Mouse (Mus musculus): Measurements from ENCODE around the gene Zhx3. TPM values are rescaled to one million over a fixed set of nuclear protein-coding genes. Genes with fewer than 3 reads are reported as not detected.

Zhx3 gene
- polyA plus RNA-seq, 1 experiment: 7.8 TPM

DNA sequence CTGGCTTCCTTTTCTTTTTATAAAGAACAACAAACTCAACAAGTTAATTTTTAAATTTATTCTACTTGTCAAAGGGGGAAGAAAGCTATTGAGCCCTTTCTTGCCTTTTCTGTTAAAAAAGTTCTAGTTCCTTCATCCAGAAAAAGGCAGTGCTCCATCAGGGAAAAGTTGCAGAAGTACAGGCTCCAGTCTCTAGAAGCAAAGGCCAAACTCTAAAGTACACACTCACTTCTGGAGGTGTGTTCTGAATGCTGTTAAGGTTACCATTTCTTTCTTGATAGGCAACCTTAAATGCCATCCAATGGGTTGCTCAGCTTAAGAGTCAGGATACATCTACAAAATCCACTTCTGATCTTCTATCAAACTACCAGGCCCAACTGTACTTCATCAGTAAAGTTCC is 83.1 kb downstream of the Zhx3 start:
- H3K27ac ChIP-seq (ENCODE audit: control insufficient read depth, insufficient read depth, low read length): no peak overlapping the region
- no peaks in the 10 kb centered on the region for H3K27me3 ChIP-seq (ENCODE audit: control insufficient read depth, insufficient read depth, low read length)
- H3K4me3 ChIP-seq (ENCODE audit: control insufficient read depth, insufficient read depth, low read length): no peak overlapping the region
- TF ChIP-seq CTCF (IDR thresholded peaks at IDR 0.05; ENCODE audit: borderline replicate concordance, control insufficient read depth, extremely low read depth, insufficient read depth, low read length, poor library complexity) (no peak), POLR2A (IDR thresholded peaks at IDR 0.05; ENCODE audit: control insufficient read depth, extremely low read depth, insufficient read depth, low read length, poor library complexity) (no peak)
- no peaks in the 10 kb centered on the region for H3K36me3 ChIP-seq (ENCODE audit: control insufficient read depth, insufficient read depth, low read length)
- DNase-seq: no peak
- no peaks in the 10 kb centered on the region for H3K4me1 ChIP-seq (replicated peaks; ENCODE audit: control insufficient read depth, insufficient read depth, low read length)

- H3K36me3 ChIP-seq (ENCODE audit: control insufficient read depth, insufficient read depth, low read length): no peaks in the 10 kb centered on the region
- no peak overlapping the region for H3K27ac ChIP-seq (ENCODE audit: control insufficient read depth, insufficient read depth, low read length)
- TF ChIP-seq POLR2A (IDR thresholded peaks at IDR 0.05; ENCODE audit: control insufficient read depth, extremely low read depth, insufficient read depth, low read length, poor library complexity) (no peak), CTCF (IDR thresholded peaks at IDR 0.05; ENCODE audit: borderline replicate concordance, control insufficient read depth, extremely low read depth, insufficient read depth, low read length, poor library complexity) (no peak)
- no peaks in the 10 kb centered on the region for H3K4me1 ChIP-seq (replicated peaks; ENCODE audit: control insufficient read depth, insufficient read depth, low read length)
- no peaks in the 10 kb centered on the region for H3K27me3 ChIP-seq (ENCODE audit: control insufficient read depth, insufficient read depth, low read length)
- WGBS: 94% methylated on average over 1 of the region's 1 CpGs
- H3K4me3 ChIP-seq (ENCODE audit: control insufficient read depth, insufficient read depth, low read length): no peak overlapping the region
- no peak for DNase-seq
These were observed 83.8 kb downstream of the Zhx3 start for GRCm38 (mm10) chr2:160789046-160789445.

- no peaks in the 10 kb centered on the region for H3K36me3 ChIP-seq (ENCODE audit: control insufficient read depth, insufficient read depth, low read length)
- WGBS: 16% methylated on average over 1 of the region's 1 CpGs
- no peak for DNase-seq
- no peak overlapping the region for H3K27ac ChIP-seq (ENCODE audit: control insufficient read depth, insufficient read depth, low read length)
- H3K4me3 ChIP-seq (ENCODE audit: control insufficient read depth, insufficient read depth, low read length): no peak overlapping the region
- TF ChIP-seq POLR2A (IDR thresholded peaks at IDR 0.05; ENCODE audit: control insufficient read depth, extremely low read depth, insufficient read depth, low read length, poor library complexity) (no peak), CTCF (IDR thresholded peaks at IDR 0.05; ENCODE audit: borderline replicate concordance, control insufficient read depth, extremely low read depth, insufficient read depth, low read length, poor library complexity) (no peak)
- H3K4me1 ChIP-seq (replicated peaks; ENCODE audit: control insufficient read depth, insufficient read depth, low read length): no peaks in the 10 kb centered on the region
- H3K27me3 ChIP-seq (ENCODE audit: control insufficient read depth, insufficient read depth, low read length): no peaks in the 10 kb centered on the region
These were observed 86.5 kb downstream of the Zhx3 start for GRCm38 (mm10) chr2:160786333-160786732.

DNA sequence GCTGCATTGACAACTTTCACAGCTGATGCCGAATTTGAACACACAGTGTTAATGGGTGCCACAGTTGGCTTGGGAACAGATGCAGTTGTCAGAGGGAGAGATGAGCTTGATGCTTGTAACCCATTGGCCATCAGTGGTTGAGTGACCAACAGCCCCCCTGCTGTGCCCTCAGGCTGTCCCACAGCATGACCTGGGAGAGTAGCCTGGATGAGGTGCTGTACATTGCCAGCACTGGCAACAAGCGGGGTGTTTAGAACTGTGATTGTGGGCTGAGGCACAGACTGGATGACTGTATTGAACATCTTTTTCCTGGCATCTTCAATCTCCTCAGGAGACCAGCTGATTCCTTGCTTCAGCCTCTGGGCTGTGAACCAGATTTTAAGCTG is 92.0 kb downstream of the Zhx3 start:
- H3K27me3 ChIP-seq (ENCODE audit: control insufficient read depth, insufficient read depth, low read length): no peaks in the 10 kb centered on the region
- no peak for DNase-seq
- no peak overlapping the region for H3K4me3 ChIP-seq (ENCODE audit: control insufficient read depth, insufficient read depth, low read length)
- H3K36me3 ChIP-seq (ENCODE audit: control insufficient read depth, insufficient read depth, low read length): no peaks in the 10 kb centered on the region
- WGBS: 91% methylated on average over 2 of the region's 2 CpGs
- TF ChIP-seq POLR2A (IDR thresholded peaks at IDR 0.05; ENCODE audit: control insufficient read depth, extremely low read depth, insufficient read depth, low read length, poor library complexity) (no peak), CTCF (IDR thresholded peaks at IDR 0.05; ENCODE audit: borderline replicate concordance, control insufficient read depth, extremely low read depth, insufficient read depth, low read length, poor library complexity) (no peak)
- H3K4me1 ChIP-seq (replicated peaks; ENCODE audit: control insufficient read depth, insufficient read depth, low read length): peaks cover 17% of the 10 kb centered on the region
- no peak overlapping the region for H3K27ac ChIP-seq (ENCODE audit: control insufficient read depth, insufficient read depth, low read length)

DNA sequence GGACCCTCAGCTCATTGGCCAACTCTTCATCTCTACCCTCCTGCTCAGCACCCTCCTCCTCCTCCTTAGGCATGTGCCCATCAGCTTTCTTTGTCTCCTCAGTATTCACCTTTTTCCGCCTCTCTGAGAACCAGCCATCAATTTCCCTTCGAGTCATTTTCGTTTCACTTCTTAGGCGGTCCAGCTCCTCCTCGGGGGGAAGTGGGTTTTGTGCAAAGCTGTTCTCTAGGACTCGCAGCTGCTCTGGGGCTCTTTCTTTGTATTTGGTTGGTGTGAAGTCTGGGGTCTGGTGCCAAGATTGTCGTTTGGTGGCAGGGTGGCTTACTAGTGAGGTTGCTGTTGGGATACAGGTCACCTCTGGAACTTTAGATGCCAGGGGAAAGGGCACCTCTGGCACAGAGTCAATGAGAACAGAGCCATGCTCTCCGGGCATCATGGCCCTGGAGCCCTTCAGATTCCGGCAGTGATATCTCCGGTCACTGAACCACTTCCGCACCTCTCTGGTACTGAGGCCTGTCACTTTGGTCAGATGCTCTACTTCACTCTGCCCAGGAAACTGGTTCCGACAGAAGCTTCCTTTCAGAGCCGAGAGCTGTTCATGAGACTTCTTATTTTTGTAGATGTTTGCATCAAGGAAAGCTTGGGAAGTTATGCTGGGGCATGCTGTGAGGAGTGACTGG is 92.5 kb downstream of the Zhx3 start:
- H3K27ac ChIP-seq (ENCODE audit: control insufficient read depth, insufficient read depth, low read length): peak overlapping the region; percentile 16; the same call in 1 of the 2 replicates
- H3K4me1 ChIP-seq (replicated peaks; ENCODE audit: control insufficient read depth, insufficient read depth, low read length): peaks cover 17% of the 10 kb centered on the region
- peak; percentile 33 for DNase-seq
- TF ChIP-seq CTCF (IDR thresholded peaks at IDR 0.05; ENCODE audit: borderline replicate concordance, control insufficient read depth, extremely low read depth, insufficient read depth, low read length, poor library complexity) (no peak), POLR2A (IDR thresholded peaks at IDR 0.05; ENCODE audit: control insufficient read depth, extremely low read depth, insufficient read depth, low read length, poor library complexity) (no peak)
- no peak overlapping the region for H3K4me3 ChIP-seq (ENCODE audit: control insufficient read depth, insufficient read depth, low read length)
- WGBS: 36% methylated on average over 13 of the region's 13 CpGs
- no peaks in the 10 kb centered on the region for H3K27me3 ChIP-seq (ENCODE audit: control insufficient read depth, insufficient read depth, low read length)
- no peaks in the 10 kb centered on the region for H3K36me3 ChIP-seq (ENCODE audit: control insufficient read depth, insufficient read depth, low read length)

DNA sequence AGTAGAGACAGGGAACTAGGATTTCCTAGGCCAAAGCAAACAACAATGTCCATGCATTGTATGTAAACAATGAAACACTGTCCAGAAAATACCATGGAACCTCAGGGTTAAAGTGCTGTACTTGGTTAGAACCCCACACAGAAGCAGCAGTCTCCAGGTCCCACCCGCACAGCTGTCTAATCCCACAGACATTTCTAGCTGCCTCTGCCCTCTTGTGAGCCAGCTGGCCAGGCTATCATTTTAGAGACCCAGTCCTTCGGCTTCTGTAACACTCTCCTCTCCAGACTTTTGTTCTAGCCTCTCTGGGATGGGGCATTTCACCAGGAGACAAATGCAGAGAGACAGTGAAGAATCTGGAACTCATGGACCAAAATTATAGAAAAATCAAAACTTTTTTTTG is 94.8 kb downstream of the Zhx3 start:
- H3K4me3 ChIP-seq (ENCODE audit: control insufficient read depth, insufficient read depth, low read length): no peak overlapping the region
- H3K27me3 ChIP-seq (ENCODE audit: control insufficient read depth, insufficient read depth, low read length): no peaks in the 10 kb centered on the region
- peaks cover 17% of the 10 kb centered on the region for H3K4me1 ChIP-seq (replicated peaks; ENCODE audit: control insufficient read depth, insufficient read depth, low read length)
- no peaks in the 10 kb centered on the region for H3K36me3 ChIP-seq (ENCODE audit: control insufficient read depth, insufficient read depth, low read length)
- DNase-seq: no peak
- 90% methylated on average over 2 of the region's 2 CpGs for WGBS
- H3K27ac ChIP-seq (ENCODE audit: control insufficient read depth, insufficient read depth, low read length): no peak overlapping the region
- TF ChIP-seq CTCF (IDR thresholded peaks at IDR 0.05; ENCODE audit: borderline replicate concordance, control insufficient read depth, extremely low read depth, insufficient read depth, low read length, poor library complexity) (no peak), POLR2A (IDR thresholded peaks at IDR 0.05; ENCODE audit: control insufficient read depth, extremely low read depth, insufficient read depth, low read length, poor library complexity) (no peak)

Data from thymus, adult 2 months (tissue).